Mouse (Mus musculus) left cerebral cortex, postnatal 25 days (tissue): Measurements from ENCODE around the gene Misp. TPM values are rescaled to one million over a fixed set of nuclear protein-coding genes. Genes with fewer than 3 reads are reported as not detected.

Experiments used
- DNase-seq, 2 experiments: peaks; one replicate each; pipeline ENCODE4 v3.0.0; 2022; ENCODE audit warnings: low spot score in 2 of 2, mixed read lengths in 1 of 2
- intact Hi-C: fragments of 180-260 bp; cut with DNase I; formaldehyde crosslinking; loops from one replicate; pipeline ENCODE4 v1.15.1; 2025
- total RNA-seq, 2 experiments: library from RNA; stranded (reverse); gene quantifications; 2 replicates each; pipeline ENCODE4 v1.2.3; 2021

Misp gene
- total RNA-seq, 2 experiments from 2014 or later = 0.62 to 1.7 TPM

- intact Hi-C loops = loop anchor here (1.0 kb wide), 1 partner anchor 19 kb away; no protein-coding TSS in a partner anchor
- DNase-seq = peak; percentile 80 to 87
Measured at GRCm38 (mm10) chr10:79793051-79793737, 27.6 kb upstream of the Misp start, which contains the start of gene Palm. Palm (plus strand) TSS chr10:79793572.

GRCm38 (mm10) chr10:79793738-79794490 is 26.9 kb upstream of the Misp start:
- intact Hi-C loops = loop anchor here (1.0 kb wide), 1 partner anchor 18 kb away; no protein-coding TSS in a partner anchor

GRCm38 (mm10) chr10:79794491-79794931 is 26.3 kb upstream of the Misp start:
- peak; percentile 33 to 38 for DNase-seq
- intact Hi-C loops = no loop called here

More at GRCm38 (mm10) chr10:79793738-79794490, 26.9 kb upstream of the Misp start:
- peak; percentile 59 to 87 for DNase-seq

- intact Hi-C loops = no loop called here
- no peak for DNase-seq
Measured at GRCm38 (mm10) chr10:79795905-79796304, 24.9 kb upstream of the Misp start.

- no peak for DNase-seq
- intact Hi-C loops = no loop called here
Measured at GRCm38 (mm10) chr10:79797326-79797725, 23.5 kb upstream of the Misp start.

- no peak for DNase-seq
- intact Hi-C loops = no loop called here
Measured at GRCm38 (mm10) chr10:79798289-79798928, 22.4 kb upstream of the Misp start.

- DNase-seq = no peak
- intact Hi-C loops = no loop called here
Measured at GRCm38 (mm10) chr10:79800508-79800907, 20.3 kb upstream of the Misp start.

- no peak for DNase-seq
- intact Hi-C loops = no loop called here
Measured at GRCm38 (mm10) chr10:79801837-79802236, 19.0 kb upstream of the Misp start.

GRCm38 (mm10) chr10:79802331-79802971 is 18.3 kb upstream of the Misp start:
- intact Hi-C loops = no loop called here
- DNase-seq = peak; percentile 53 to 83

GRCm38 (mm10) chr10:79803716-79804323 is 17.0 kb upstream of the Misp start:
- intact Hi-C loops = no loop called here
- peak; percentile 95 to 98 for DNase-seq

- no peak for DNase-seq
- intact Hi-C loops = no loop called here
Measured at GRCm38 (mm10) chr10:79805636-79806035, 15.2 kb upstream of the Misp start.

- intact Hi-C loops = no loop called here
- no peak for DNase-seq
Measured at GRCm38 (mm10) chr10:79806331-79806730, 14.5 kb upstream of the Misp start.

GRCm38 (mm10) chr10:79806972-79807371 is 13.8 kb upstream of the Misp start:
- intact Hi-C loops = no loop called here
- no peak for DNase-seq

GRCm38 (mm10) chr10:79807826-79808225 is 13.0 kb upstream of the Misp start:
- no peak for DNase-seq
- intact Hi-C loops = no loop called here

GRCm38 (mm10) chr10:79808728-79809127 is 12.1 kb upstream of the Misp start:
- intact Hi-C loops = no loop called here
- DNase-seq = no peak

- peak; percentile 81 to 86 for DNase-seq
- intact Hi-C loops = loop anchor here (1.0 kb wide), 1 partner anchor 19 kb away; the partner anchor contains the start of gene Palm
Measured at GRCm38 (mm10) chr10:79811736-79812637, 8.8 kb upstream of the Misp start.

- intact Hi-C loops = no loop called here
- DNase-seq = no peak
Measured at GRCm38 (mm10) chr10:79814271-79814842, 6.4 kb upstream of the Misp start.
